Mouse (Mus musculus): ENCODE measurements around the gene Armh1.

DNA sequence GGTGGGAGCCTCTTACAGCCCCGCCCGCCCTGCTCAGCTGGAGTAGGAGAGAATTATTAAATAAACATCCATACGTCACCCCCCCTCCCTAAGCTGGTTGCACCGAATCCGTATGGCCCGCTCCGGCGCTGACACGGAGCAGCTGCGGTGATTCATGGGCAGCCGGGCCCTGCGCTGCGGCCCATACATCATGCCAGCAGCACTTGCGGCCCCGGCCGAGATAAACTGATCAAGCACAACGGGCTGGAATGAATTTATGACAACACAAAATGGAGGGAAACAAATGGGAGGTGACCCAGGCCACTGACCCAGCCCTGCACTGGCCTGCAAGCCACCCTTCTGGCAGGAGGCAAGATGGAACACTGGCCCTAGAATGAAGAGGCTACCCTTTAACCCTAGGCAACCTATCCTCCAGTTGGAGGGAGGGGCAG is 24.4 kb upstream of the Armh1 start:
- TF ChIP-seq CTCF (conservative IDR thresholded peaks at IDR 0.05; ENCODE audit: insufficient read depth, insufficient read length, low read depth, low read length) (no peak), POLR2A (IDR thresholded peaks at IDR 0.05; ENCODE audit: low read depth, low read length) (no peak)

Data from kidney, adult 2 months (tissue).